Mouse (Mus musculus): ENCODE measurements at regions not wholly inside any gene's neighbourhood (a gene's known extent, or its start where the extent isn't known, plus 50 kb on each side); places are given as distances from the start of the nearest gene placed in this dataset.
"Not testable (repeated sequence)": the region's sequence is repeated elsewhere in the genome, so short reads cannot be mapped to it uniquely, and the experiment has no call there.

- DNase-seq (ENCODE audit: low read depth, low spot score) = no peak
Measured at GRCm38 (mm10) chr15:27077926-27078325, 182.5 kb upstream of the Fbxl7 start.

GRCm38 (mm10) chr15:27082826-27083225 lies 187.4 kb upstream of the Fbxl7 start:
- Histone ChIP-seq H3K36me3 (ENCODE audit: control insufficient read depth, insufficient read depth, low read length, poor library complexity, severe bottlenecking) (no peaks in the 10 kb centered on the region), H3K27me3 (ENCODE audit: control insufficient read depth, insufficient read depth, low read length, poor library complexity, severe bottlenecking) (no peaks in the 10 kb centered on the region)
- DNase-seq (ENCODE audit: low read depth, low spot score) = no peak

More at GRCm38 (mm10) chr15:27077926-27078325, 182.5 kb upstream of the Fbxl7 start:
- Histone ChIP-seq H3K27me3 (ENCODE audit: control insufficient read depth, insufficient read depth, low read length, poor library complexity, severe bottlenecking) (no peaks in the 10 kb centered on the region), H3K36me3 (ENCODE audit: control insufficient read depth, insufficient read depth, low read length, poor library complexity, severe bottlenecking) (no peaks in the 10 kb centered on the region)

GRCm38 (mm10) chr15:27083596-27083995 lies 188.2 kb upstream of the Fbxl7 start:
- no peak for DNase-seq (ENCODE audit: low read depth, low spot score)
- no peaks in the 10 kb centered on the region for H3K27me3 ChIP-seq (ENCODE audit: control insufficient read depth, insufficient read depth, low read length, poor library complexity, severe bottlenecking)
- H3K36me3 ChIP-seq (ENCODE audit: control insufficient read depth, insufficient read depth, low read length, poor library complexity, severe bottlenecking) = no peaks in the 10 kb centered on the region

GRCm38 (mm10) chr15:27089155-27089554 lies 193.8 kb upstream of the Fbxl7 start:
- Histone ChIP-seq H3K27me3 (ENCODE audit: control insufficient read depth, insufficient read depth, low read length, poor library complexity, severe bottlenecking) (no peaks in the 10 kb centered on the region), H3K36me3 (ENCODE audit: control insufficient read depth, insufficient read depth, low read length, poor library complexity, severe bottlenecking) (no peaks in the 10 kb centered on the region)
- DNase-seq (ENCODE audit: low read depth, low spot score) = no peak

GRCm38 (mm10) chr15:27094102-27094501 lies 198.7 kb upstream of the Fbxl7 start:
- no peak for DNase-seq (ENCODE audit: low read depth, low spot score)
- Histone ChIP-seq H3K36me3 (ENCODE audit: control insufficient read depth, insufficient read depth, low read length, poor library complexity, severe bottlenecking) (no peaks in the 10 kb centered on the region), H3K27me3 (ENCODE audit: control insufficient read depth, insufficient read depth, low read length, poor library complexity, severe bottlenecking) (no peaks in the 10 kb centered on the region)

- no peaks in the 10 kb centered on the region for H3K27me3 ChIP-seq (ENCODE audit: control insufficient read depth, insufficient read depth, low read length, poor library complexity, severe bottlenecking)
- no peak for DNase-seq (ENCODE audit: low read depth, low spot score)
Measured at GRCm38 (mm10) chr15:27095231-27095630, 199.9 kb upstream of the Fbxl7 start.

GRCm38 (mm10) chr15:27101610-27102009 lies 206.2 kb upstream of the Fbxl7 start:
- not testable (repeated sequence) for DNase-seq (ENCODE audit: low read depth, low spot score); H3K27me3 ChIP-seq (ENCODE audit: control insufficient read depth, insufficient read depth, low read length, poor library complexity, severe bottlenecking); H3K36me3 ChIP-seq (ENCODE audit: control insufficient read depth, insufficient read depth, low read length, poor library complexity, severe bottlenecking)

More at GRCm38 (mm10) chr15:27095231-27095630, 199.9 kb upstream of the Fbxl7 start:
- H3K36me3 ChIP-seq (ENCODE audit: control insufficient read depth, insufficient read depth, low read length, poor library complexity, severe bottlenecking) = no peaks in the 10 kb centered on the region

- H3K27me3 ChIP-seq (ENCODE audit: control insufficient read depth, insufficient read depth, low read length, poor library complexity, severe bottlenecking) = no peaks in the 10 kb centered on the region
- no peaks in the 10 kb centered on the region for H3K36me3 ChIP-seq (ENCODE audit: control insufficient read depth, insufficient read depth, low read length, poor library complexity, severe bottlenecking)
- no peak for DNase-seq (ENCODE audit: low read depth, low spot score)
Measured at GRCm38 (mm10) chr15:27109130-27109529, 213.8 kb upstream of the Fbxl7 start.

GRCm38 (mm10) chr15:27129697-27130096 lies 234.3 kb upstream of the Fbxl7 start:
- no peaks in the 10 kb centered on the region for H3K36me3 ChIP-seq (ENCODE audit: control insufficient read depth, insufficient read depth, low read length, poor library complexity, severe bottlenecking)
- no peak for DNase-seq (ENCODE audit: low read depth, low spot score)

GRCm38 (mm10) chr15:27132761-27133160 lies 237.4 kb upstream of the Fbxl7 start:
- DNase-seq (ENCODE audit: low read depth, low spot score) = no peak
- Histone ChIP-seq H3K27me3 (ENCODE audit: control insufficient read depth, insufficient read depth, low read length, poor library complexity, severe bottlenecking) (no peaks in the 10 kb centered on the region), H3K36me3 (ENCODE audit: control insufficient read depth, insufficient read depth, low read length, poor library complexity, severe bottlenecking) (no peaks in the 10 kb centered on the region)

More at GRCm38 (mm10) chr15:27129697-27130096, 234.3 kb upstream of the Fbxl7 start:
- no peaks in the 10 kb centered on the region for H3K27me3 ChIP-seq (ENCODE audit: control insufficient read depth, insufficient read depth, low read length, poor library complexity, severe bottlenecking)

- Histone ChIP-seq H3K36me3 (ENCODE audit: control insufficient read depth, insufficient read depth, low read length, poor library complexity, severe bottlenecking) (no peaks in the 10 kb centered on the region), H3K27me3 (ENCODE audit: control insufficient read depth, insufficient read depth, low read length, poor library complexity, severe bottlenecking) (no peaks in the 10 kb centered on the region)
- no peak for DNase-seq (ENCODE audit: low read depth, low spot score)
Measured at GRCm38 (mm10) chr15:27137580-27137979, 242.2 kb upstream of the Fbxl7 start.

- no peaks in the 10 kb centered on the region for H3K36me3 ChIP-seq (ENCODE audit: control insufficient read depth, insufficient read depth, low read length, poor library complexity, severe bottlenecking)
- no peaks in the 10 kb centered on the region for H3K27me3 ChIP-seq (ENCODE audit: control insufficient read depth, insufficient read depth, low read length, poor library complexity, severe bottlenecking)
- DNase-seq (ENCODE audit: low read depth, low spot score) = no peak
Measured at GRCm38 (mm10) chr15:27145860-27146259, 250.5 kb upstream of the Fbxl7 start.

- Histone ChIP-seq H3K36me3 (ENCODE audit: control insufficient read depth, insufficient read depth, low read length, poor library complexity, severe bottlenecking) (no peaks in the 10 kb centered on the region), H3K27me3 (ENCODE audit: control insufficient read depth, insufficient read depth, low read length, poor library complexity, severe bottlenecking) (no peaks in the 10 kb centered on the region)
- DNase-seq (ENCODE audit: low read depth, low spot score) = no peak
Measured at GRCm38 (mm10) chr15:27160986-27161385, 265.6 kb upstream of the Fbxl7 start.

- no peaks in the 10 kb centered on the region for H3K36me3 ChIP-seq (ENCODE audit: control insufficient read depth, insufficient read depth, low read length, poor library complexity, severe bottlenecking)
- no peak for DNase-seq (ENCODE audit: low read depth, low spot score)
- no peaks in the 10 kb centered on the region for H3K27me3 ChIP-seq (ENCODE audit: control insufficient read depth, insufficient read depth, low read length, poor library complexity, severe bottlenecking)
Measured at GRCm38 (mm10) chr15:27167484-27167883, 272.1 kb upstream of the Fbxl7 start.

GRCm38 (mm10) chr15:27169846-27170245 lies 274.5 kb upstream of the Fbxl7 start:
- no peak for DNase-seq (ENCODE audit: low read depth, low spot score)
- no peaks in the 10 kb centered on the region for H3K36me3 ChIP-seq (ENCODE audit: control insufficient read depth, insufficient read depth, low read length, poor library complexity, severe bottlenecking)
- no peaks in the 10 kb centered on the region for H3K27me3 ChIP-seq (ENCODE audit: control insufficient read depth, insufficient read depth, low read length, poor library complexity, severe bottlenecking)

- no peaks in the 10 kb centered on the region for H3K36me3 ChIP-seq (ENCODE audit: control insufficient read depth, insufficient read depth, low read length, poor library complexity, severe bottlenecking)
- no peaks in the 10 kb centered on the region for H3K27me3 ChIP-seq (ENCODE audit: control insufficient read depth, insufficient read depth, low read length, poor library complexity, severe bottlenecking)
- DNase-seq (ENCODE audit: low read depth, low spot score) = no peak
Measured at GRCm38 (mm10) chr15:27173506-27173905, 278.1 kb upstream of the Fbxl7 start.
